Mouse (Mus musculus): ENCODE results near the gene Ak2.

Gene Ak2

GRCm38 (mm10) chr4:129035851-129036445 lies 44.2 kb downstream of the Ak2 start:
- no peak for TF ChIP-seq GATA4 (IDR thresholded peaks at IDR 0.05; ENCODE audit: insufficient replicate concordance, low read length)

DNA sequence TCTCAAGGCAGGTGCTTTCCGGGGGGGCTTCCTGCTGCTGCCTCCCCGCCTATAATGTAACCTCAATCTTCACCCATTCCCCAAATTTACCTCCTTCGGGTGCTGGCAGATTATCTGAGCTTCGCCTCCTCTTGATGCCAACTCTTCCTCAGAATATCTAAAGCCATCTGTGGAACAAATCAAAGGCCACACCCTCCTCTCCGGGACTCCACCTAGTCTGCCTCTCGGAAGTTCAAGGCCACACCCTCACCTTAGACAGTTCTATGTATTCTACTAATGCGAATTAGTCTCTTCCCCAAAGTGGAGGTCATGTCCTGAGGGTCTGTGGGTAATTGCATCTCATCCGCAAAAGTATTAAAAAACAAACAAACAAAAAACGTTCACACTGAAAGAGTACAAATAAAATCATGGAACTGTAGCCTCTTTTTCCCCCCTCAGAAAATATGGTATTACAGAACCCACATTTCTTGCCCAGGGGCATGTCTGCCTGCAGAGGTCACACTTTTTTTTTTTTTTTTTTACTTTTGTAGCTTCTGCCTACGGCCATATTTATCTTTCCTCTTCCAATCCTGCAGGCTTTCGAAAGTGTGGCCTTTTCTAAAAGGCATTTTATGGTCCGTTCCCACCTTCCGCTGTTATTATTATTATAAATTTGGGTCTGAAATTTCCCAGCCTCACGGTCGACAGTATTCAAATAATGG lies 56.1 kb downstream of the Ak2 start:
- TF ChIP-seq GATA4 (IDR thresholded peaks at IDR 0.05; ENCODE audit: insufficient replicate concordance, low read length), result no peak

GRCm38 (mm10) chr4:129048501-129049305 lies 56.9 kb downstream of the Ak2 start:
- TF ChIP-seq GATA4 (IDR thresholded peaks at IDR 0.05; ENCODE audit: insufficient replicate concordance, low read length), result no peak

DNA sequence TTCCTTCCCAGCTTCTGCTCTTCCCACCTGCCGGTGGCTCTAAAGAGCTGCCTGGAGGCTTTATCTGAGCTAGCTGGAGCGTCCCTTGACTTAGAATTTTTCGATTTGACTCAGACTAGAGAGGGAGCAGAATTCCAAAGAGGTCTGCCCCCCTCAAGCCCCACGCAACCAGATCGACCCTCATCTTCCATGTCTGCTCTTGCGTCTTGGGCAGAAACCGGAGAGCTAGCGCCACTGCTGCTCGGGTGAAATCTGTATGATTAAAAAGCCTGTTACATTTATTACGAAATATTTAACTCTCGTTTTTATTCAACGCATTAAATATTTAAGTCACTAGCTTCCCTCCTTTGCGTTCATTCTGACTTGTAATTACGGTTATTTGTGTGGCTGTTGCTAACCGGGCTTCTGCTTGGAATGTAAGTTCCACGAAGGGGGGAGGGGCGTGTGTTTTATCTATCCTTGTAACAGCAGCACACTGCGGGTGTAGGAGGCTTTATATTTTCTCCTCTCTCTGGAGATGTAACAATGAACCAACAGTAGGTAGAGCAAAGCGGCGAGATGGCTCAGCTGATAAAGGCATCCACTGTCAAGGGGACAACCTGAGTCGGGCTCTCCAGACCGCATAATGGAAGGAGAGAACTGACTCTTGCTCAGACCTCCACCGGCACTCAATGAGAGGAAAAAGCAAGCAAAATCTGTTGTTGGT lies 57.7 kb downstream of the Ak2 start:
- no peak for TF ChIP-seq GATA4 (IDR thresholded peaks at IDR 0.05; ENCODE audit: insufficient replicate concordance, low read length)

DNA sequence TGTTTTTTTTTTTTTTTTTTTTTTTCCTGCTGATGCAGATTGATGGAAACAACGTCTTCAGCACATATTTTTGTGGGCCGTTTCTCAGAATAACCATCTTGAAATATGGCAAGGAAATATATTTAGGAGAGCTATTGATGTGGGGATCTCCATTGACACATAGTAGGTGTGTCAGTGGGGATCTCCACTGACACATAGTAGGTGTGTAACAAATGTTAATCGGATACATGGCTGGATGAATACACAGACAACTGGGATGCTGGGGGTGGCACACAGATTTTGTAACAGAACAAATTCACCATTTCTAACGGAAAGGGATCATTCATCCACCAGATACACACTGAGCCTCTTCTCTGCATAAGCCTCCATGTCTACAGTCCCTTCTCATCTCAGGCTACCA lies 58.6 kb downstream of the Ak2 start:
- TF ChIP-seq GATA4 (IDR thresholded peaks at IDR 0.05; ENCODE audit: insufficient replicate concordance, low read length), result no peak

- no peak for TF ChIP-seq GATA4 (IDR thresholded peaks at IDR 0.05; ENCODE audit: insufficient replicate concordance, low read length)
Observed at GRCm38 (mm10) chr4:129050901-129051417, 59.2 kb downstream of the Ak2 start.

DNA sequence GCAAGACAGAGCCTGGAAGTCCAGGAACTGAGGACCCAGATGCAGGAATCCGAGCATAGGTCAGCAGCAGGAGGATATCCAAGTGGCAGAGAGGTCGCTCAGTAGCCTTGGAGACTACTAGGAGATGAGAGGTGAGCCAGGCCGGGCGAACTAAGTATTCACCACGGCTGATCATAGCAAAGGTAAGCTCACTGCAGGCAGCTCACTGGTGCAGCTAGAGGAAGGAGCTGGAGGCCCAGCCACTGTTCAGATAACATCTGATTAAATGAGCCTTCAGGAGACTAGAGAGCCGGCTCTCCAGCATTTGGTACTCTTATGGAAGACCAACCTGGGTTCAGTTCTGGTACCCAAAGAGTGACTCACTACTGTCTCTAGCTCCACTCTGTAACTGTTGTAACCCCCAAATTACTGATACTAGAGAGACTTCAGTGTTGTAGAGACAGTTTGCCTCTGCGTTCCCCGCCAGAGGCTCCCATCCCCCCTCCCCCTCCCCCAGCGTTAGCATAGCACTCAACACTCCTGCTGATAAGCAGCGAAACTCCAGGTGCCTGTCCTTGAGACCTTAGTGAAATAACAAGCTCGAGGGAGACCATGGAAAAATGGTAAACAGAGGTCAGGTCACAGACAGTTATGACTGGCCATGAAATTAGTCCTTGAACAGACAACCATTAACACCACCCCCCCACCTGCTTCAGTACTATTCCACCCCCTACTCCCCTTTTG lies 59.9 kb downstream of the Ak2 start:
- no peak for TF ChIP-seq GATA4 (IDR thresholded peaks at IDR 0.05; ENCODE audit: insufficient replicate concordance, low read length)

DNA sequence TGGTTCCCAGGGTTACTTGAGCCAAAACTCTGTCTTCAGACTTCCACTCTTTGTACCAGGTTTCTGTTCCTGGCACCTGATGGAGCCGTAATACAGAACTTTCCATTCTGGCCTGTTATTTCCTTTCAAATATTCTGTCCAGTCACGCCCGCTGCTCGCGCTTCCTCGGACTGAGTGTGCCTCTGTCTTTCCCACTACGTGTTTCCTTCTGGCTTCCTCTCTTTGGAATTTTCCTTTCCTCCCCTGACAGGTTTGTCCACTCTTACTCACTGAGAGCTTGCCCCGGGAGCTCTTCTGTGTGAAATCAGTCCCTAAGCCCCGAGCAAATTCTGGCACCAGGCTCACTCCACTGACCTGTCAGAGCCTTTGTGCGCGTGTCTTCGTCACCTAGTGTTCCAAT lies 63.0 kb downstream of the Ak2 start:
- TF ChIP-seq GATA4 (IDR thresholded peaks at IDR 0.05; ENCODE audit: insufficient replicate concordance, low read length), result no peak

DNA sequence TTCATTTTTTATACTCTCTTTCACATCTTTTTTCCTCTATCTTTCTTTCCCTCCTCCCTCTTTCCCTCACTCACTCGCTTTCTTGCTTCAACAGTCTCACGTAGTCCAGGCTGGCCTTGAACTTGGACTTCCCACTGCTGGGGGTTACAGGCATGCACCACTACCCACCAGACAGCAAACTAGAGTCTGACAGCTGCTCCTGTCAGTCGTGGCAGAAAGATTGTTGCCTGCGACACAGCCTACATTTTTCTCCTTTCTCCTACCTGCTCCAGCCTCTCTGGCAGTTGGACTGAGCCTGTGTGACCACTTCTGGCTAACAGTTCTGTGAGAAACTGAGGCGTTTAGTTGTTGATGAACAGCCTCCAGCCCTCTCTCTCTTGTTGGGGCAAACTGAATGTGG lies 63.8 kb downstream of the Ak2 start:
- TF ChIP-seq GATA4 (IDR thresholded peaks at IDR 0.05; ENCODE audit: insufficient replicate concordance, low read length), result no peak

DNA sequence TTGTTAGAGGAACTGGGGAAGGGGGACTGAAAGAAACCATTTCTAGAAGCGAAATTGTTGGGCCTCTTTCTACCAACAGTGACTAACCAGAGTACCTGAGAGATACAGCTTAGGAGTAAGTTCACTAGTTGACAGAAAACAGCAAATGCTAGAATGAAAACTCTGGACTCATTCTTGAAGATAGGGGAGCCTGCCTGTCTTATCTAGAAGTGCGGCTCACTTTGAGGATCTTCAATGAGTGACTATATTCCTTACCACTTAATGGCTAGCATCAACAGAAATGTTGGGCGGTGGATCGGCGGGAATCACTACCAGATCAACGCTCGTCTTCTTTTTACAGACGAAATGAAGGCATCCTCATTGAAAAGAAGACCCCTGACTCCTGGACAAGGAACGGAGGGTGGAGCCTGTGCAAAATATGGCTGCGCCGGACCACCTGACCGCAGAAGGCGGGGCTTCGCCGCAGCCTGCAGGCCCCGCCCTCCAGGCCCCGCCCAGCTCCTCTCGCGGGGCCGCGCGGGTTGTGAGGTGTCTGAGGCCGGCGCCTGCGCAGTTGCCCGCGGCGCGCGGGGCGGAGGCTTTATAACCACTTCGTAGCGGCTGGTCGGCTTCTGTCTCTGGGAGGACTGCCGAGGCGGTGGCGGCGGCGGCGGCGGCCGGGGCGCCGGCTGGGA lies 65.9 kb downstream of the Ak2 start:
- TF ChIP-seq GATA4 (IDR thresholded peaks at IDR 0.05; ENCODE audit: insufficient replicate concordance, low read length), result no peak

GRCm38 (mm10) chr4:129058207-129059092 lies 66.7 kb downstream of the Ak2 start, which contains the start of gene Rnf19b:
Rnf19b (plus strand) TSS chr4:129058271.
- no peak for TF ChIP-seq GATA4 (IDR thresholded peaks at IDR 0.05; ENCODE audit: insufficient replicate concordance, low read length)

- TF ChIP-seq GATA4 (IDR thresholded peaks at IDR 0.05; ENCODE audit: insufficient replicate concordance, low read length), result no peak
Observed at GRCm38 (mm10) chr4:129059125-129059551, 67.4 kb downstream of the Ak2 start.

- no peak for TF ChIP-seq GATA4 (IDR thresholded peaks at IDR 0.05; ENCODE audit: insufficient replicate concordance, low read length)
Observed at GRCm38 (mm10) chr4:129059922-129060321, 68.2 kb downstream of the Ak2 start.

Data from liver, adult (tissue).